Mouse (Mus musculus): ENCODE measurements at regions not wholly inside any gene's neighbourhood (a gene's known extent, or its start where the extent isn't known, plus 50 kb on each side); places are given as distances from the start of the nearest gene placed in this dataset.

DNA sequence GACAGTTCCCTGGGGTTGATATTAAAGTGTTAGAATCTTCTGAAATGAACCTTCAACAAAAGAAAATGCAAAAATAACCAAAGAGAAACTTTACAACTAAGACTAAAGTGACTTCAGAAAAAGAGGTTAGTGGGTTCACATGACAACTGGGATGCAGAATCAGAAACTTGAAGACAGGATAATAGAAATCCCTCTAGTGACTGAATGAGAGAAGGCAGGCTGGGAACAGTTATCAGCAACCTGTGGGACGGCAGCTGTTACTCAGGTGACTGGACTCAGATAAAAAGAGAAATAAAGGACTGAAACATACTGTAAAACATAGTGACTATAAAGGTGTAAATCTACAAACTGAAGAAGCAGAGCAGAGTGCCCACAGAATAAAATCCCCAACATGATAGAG, 287.4 kb upstream of the Irx4 start:
- no peak for TF ChIP-seq CTCF (IDR thresholded peaks at IDR 0.05; ENCODE audit: extremely low read depth, insufficient read depth, insufficient read length, insufficient replicate concordance)
- no peak for TF ChIP-seq POLR2A (IDR thresholded peaks at IDR 0.05; ENCODE audit: low read depth, low read length)
